Mouse (Mus musculus) erythroblast, embryonic 14.5 days (primary cell): ENCODE data around the gene Olfr545.

Source experiments
- GATA1 ChIP-seq: IDR thresholded peaks from 2 replicates; pipeline ENCODE4 v1.6.1; 2012; ENCODE audit warnings: low read length, inconsistent platforms, mixed read lengths
- TAL1 ChIP-seq: IDR thresholded peaks from 3 replicates; pipeline ENCODE4 v1.6.1; 2012; ENCODE audit warnings: low read length, inconsistent platforms, mixed read lengths

DNA sequence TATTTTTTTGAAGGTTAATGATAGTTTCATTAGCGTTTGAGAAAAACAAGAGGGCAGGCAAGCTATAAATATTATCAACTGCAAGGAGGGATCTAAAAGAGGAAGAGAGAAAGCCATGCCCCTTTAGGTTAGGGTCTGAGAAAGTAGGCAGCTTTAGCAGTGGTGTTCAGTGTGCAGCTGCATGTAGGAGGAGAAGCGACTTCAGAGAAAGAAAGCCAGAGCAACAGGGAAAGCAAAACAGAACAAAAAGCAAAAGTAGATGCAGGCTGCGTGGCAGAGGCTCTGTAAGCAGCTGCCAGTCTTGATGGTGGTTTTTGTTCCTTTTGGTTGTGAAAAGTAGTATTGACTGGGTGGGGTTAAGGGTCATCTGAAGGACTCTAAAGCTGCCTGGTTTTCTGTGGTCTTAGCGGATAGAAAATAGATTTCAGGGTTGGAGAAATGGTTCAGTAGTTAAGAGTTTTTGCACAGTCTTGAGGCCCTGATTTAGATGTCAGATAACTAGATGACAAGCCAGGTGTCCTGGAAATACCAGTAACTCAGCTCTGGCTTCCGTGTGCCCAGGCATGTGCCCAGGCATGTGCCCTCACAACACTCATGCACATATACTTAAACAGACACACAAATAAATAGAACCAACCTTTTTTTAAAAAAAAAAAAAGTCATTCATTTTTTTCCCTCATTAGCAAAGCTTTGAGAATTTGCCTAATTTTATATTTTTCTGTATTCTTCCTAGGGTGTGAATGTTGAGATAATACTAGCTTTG lies 40.6 kb downstream of the Olfr545 start:
- TF ChIP-seq TAL1 (no peak), GATA1 (no peak)
